Comparison of ENCODE assay signal across 8 mouse cellular contexts in genomic region chr10:62231395-62231732, GRCm38 (mm10). TPM values are rescaled to one million over a fixed set of nuclear protein-coding genes. Genes with fewer than 3 reads are reported as not detected.
DNase-seq lines count a peak whose midpoint lies in the region; ATAC-seq and TF ChIP-seq lines count a peak whose summit lies in the region.

No protein-coding gene starts in this region.

- H3ac ChIP-seq in myocyte (ENCODE audit: control insufficient read depth, insufficient read length) = no peak overlapping the region

- H3K4me1 ChIP-seq in kidney, embryonic 16.5 days (ENCODE audit: insufficient read depth, low read length) = peaks cover 28% of the 10 kb centered on the region
- no peaks in the 10 kb centered on the region for H3K4me1 ChIP-seq in embryonic facial prominence, embryonic 11.5 days (ENCODE audit: control insufficient read depth, insufficient read depth, low read length)
- peaks cover 7% of the 10 kb centered on the region; the same call in 1 of the 2 replicates for H3K4me1 ChIP-seq in hindbrain, postnatal 0 days (ENCODE audit: insufficient read depth, low read length)

- DNase-seq in kidney, postnatal 14 days = no peak
- no peak for DNase-seq in embryonic facial prominence, embryonic 11.5 days (ENCODE audit: low spot score)
- DNase-seq in hindbrain, postnatal 0 days (ENCODE audit: low spot score) = no peak
- DNase-seq in urinary bladder, adult 18-20 months (ENCODE audit: low spot score in 2 of 2) = no peak
- DNase-seq in kidney, adult 8-10 months = no peak

- ATAC-seq in kidney, embryonic 16.5 days (ENCODE audit: low FRiP score, low TSS enrichment) = no peak
- ATAC-seq in embryonic facial prominence, embryonic 11.5 days (replicated peaks; ENCODE audit: insufficient number of reproducible peaks, low FRiP score, low TSS enrichment, low read depth) = no peak; the same call in 1 of the 2 replicates
- no peak for ATAC-seq in hindbrain, postnatal 0 days
- ATAC-seq in CD4-positive, CD25-positive, alpha-beta regulatory T cell, adult 4 months = no peak

- peaks cover 3% of the 10 kb centered on the region for H3K79me2 ChIP-seq in myocyte (ENCODE audit: control insufficient read depth, insufficient read depth)

- TF ChIP-seq CTCF in hindbrain, postnatal 0 days (IDR thresholded peaks at IDR 0.05; ENCODE audit: low read depth) = no peak

- H3K9me3 ChIP-seq in kidney, embryonic 16.5 days (ENCODE audit: low read length) = no peaks in the 10 kb centered on the region
- H3K9me3 ChIP-seq in embryonic facial prominence, embryonic 11.5 days (replicated peaks; ENCODE audit: control insufficient read depth, low read length) = no peaks in the 10 kb centered on the region
- H3K9me3 ChIP-seq in hindbrain, postnatal 0 days (ENCODE audit: low read length) = no peaks in the 10 kb centered on the region

- H3K9ac ChIP-seq in kidney, embryonic 16.5 days (replicated peaks; ENCODE audit: low read length) = no peak overlapping the region
- 0 out of 2 replicates have a peak overlapping the region, but pooled peaks have one; percentile 4 for H3K9ac ChIP-seq in embryonic facial prominence, embryonic 11.5 days (replicated peaks; ENCODE audit: low read length)
- H3K9ac ChIP-seq in hindbrain, postnatal 0 days (replicated peaks; ENCODE audit: low read length) = no peak overlapping the region

- H3K27me3 ChIP-seq in kidney, embryonic 16.5 days (ENCODE audit: insufficient read depth, low read length) = no peaks in the 10 kb centered on the region
- H3K27me3 ChIP-seq in embryonic facial prominence, embryonic 11.5 days (ENCODE audit: control insufficient read depth, insufficient read depth, low read length) = no peaks in the 10 kb centered on the region; the same call in 1 of the 2 replicates
- no peaks in the 10 kb centered on the region for H3K27me3 ChIP-seq in hindbrain, postnatal 0 days (ENCODE audit: insufficient read depth, low read length)
- no peaks in the 10 kb centered on the region for H3K27me3 ChIP-seq in myocyte (ENCODE audit: control insufficient read depth, insufficient read depth, insufficient read length)

- WGBS in kidney, embryonic 16.5 days = 3% methylated on average over 13 of the region's 13 CpGs
- WGBS in embryonic facial prominence, embryonic 11.5 days = 3% methylated on average over 13 of the region's 13 CpGs
- WGBS in hindbrain, postnatal 0 days = 2% methylated on average over 13 of the region's 13 CpGs

- H3K4me2 ChIP-seq in kidney, embryonic 16.5 days (replicated peaks; ENCODE audit: low read depth, low read length) = peak overlapping the region; percentile 65
- H3K4me2 ChIP-seq in embryonic facial prominence, embryonic 11.5 days (ENCODE audit: low read depth, low read length) = peak overlapping the region; percentile 92
- H3K4me2 ChIP-seq in hindbrain, postnatal 0 days (ENCODE audit: low read depth, low read length) = peak overlapping the region; percentile 99
- peak overlapping the region; percentile 92 for H3K4me2 ChIP-seq in myocyte (ENCODE audit: low read depth)

- TF ChIP-seq POLR2A in myocyte (IDR thresholded peaks at IDR 0.05; ENCODE audit: insufficient read length, low read depth) = no peak

- H3K36me3 ChIP-seq in kidney, embryonic 16.5 days (ENCODE audit: insufficient read depth, low read length) = no peaks in the 10 kb centered on the region
- H3K36me3 ChIP-seq in embryonic facial prominence, embryonic 11.5 days (replicated peaks; ENCODE audit: control insufficient read depth, insufficient read depth, low read depth, low read length) = no peaks in the 10 kb centered on the region
- no peaks in the 10 kb centered on the region for H3K36me3 ChIP-seq in hindbrain, postnatal 0 days (ENCODE audit: insufficient read depth, low read length)
- no peaks in the 10 kb centered on the region for H3K36me3 ChIP-seq in myocyte (ENCODE audit: control insufficient read depth, insufficient read depth)

- no peak overlapping the region for H3K27ac ChIP-seq in kidney, embryonic 16.5 days (ENCODE audit: low read length)
- H3K27ac ChIP-seq in embryonic facial prominence, embryonic 11.5 days (replicated peaks; ENCODE audit: low read depth, low read length) = no peak overlapping the region
- H3K27ac ChIP-seq in hindbrain, postnatal 0 days = no peak overlapping the region

- peak overlapping the region; percentile 61 for H3K4me3 ChIP-seq in kidney, embryonic 16.5 days (ENCODE audit: low read length)
- peak overlapping the region; percentile 64 for H3K4me3 ChIP-seq in embryonic facial prominence, embryonic 11.5 days (ENCODE audit: low read depth, low read length)
- H3K4me3 ChIP-seq in hindbrain, postnatal 0 days (ENCODE audit: low read length) = peak overlapping the region; percentile 62
- peak overlapping the region; percentile 42 for H3K4me3 ChIP-seq in myocyte

TF ChIP-seq in myocyte, 11 proteins besides CTCF, POLR2A, EP300 and RAD21:
- no peak for TF ChIP-seq MAX (IDR thresholded peaks at IDR 0.05; ENCODE audit: low read depth)
- TF ChIP-seq TCF12 (IDR thresholded peaks at IDR 0.05; ENCODE audit: insufficient read depth, poor library complexity, severe bottlenecking) = no peak
- no peak for TF ChIP-seq SRF (IDR thresholded peaks at IDR 0.05; ENCODE audit: control insufficient read depth, insufficient read length, low read depth)
- TF ChIP-seq MYOD1 (IDR thresholded peaks at IDR 0.05; ENCODE audit: control insufficient read depth in 1 of 3, insufficient read length in 2 of 3, low read depth in 2 of 3) = no peak
- TF ChIP-seq E2F4 (IDR thresholded peaks at IDR 0.05; ENCODE audit: insufficient read depth) = no peak
- no peak for TF ChIP-seq TCF3 (IDR thresholded peaks at IDR 0.05; ENCODE audit: insufficient read length, low read depth)
- TF ChIP-seq USF1 (IDR thresholded peaks at IDR 0.05; ENCODE audit: low read depth) = no peak
- no peak for TF ChIP-seq MYOG (IDR thresholded peaks at IDR 0.05; ENCODE audit: control insufficient read depth in 1 of 3, insufficient read depth in 1 of 3, insufficient read length in 2 of 3, low read depth in 2 of 3)
- no peak for TF ChIP-seq CEBPB (IDR thresholded peaks at IDR 0.05; ENCODE audit: insufficient read depth, poor library complexity, severe bottlenecking)
- no peak for TF ChIP-seq POLR2AphosphoS2 (IDR thresholded peaks at IDR 0.05; ENCODE audit: insufficient read length, low read depth)
- TF ChIP-seq REST (IDR thresholded peaks at IDR 0.05; ENCODE audit: insufficient read depth, insufficient read length) = no peak

RNA-seq across cellular contexts. Expression of gene Tspan15, which starts 0.3 kb away (rescaled TPM):
- polyA plus RNA-seq in kidney, embryonic 16.5 days (2015; fragmentation: Nextera tagmentation; extraction: Ambion mirVana) = 69.5 and 78.7 TPM in 2 replicates
- polyA plus RNA-seq in embryonic facial prominence, embryonic 11.5 days (2014; fragmentation: Nextera tagmentation; extraction: Ambion mirVana) = 12.2 and 13.3 TPM in 2 replicates
- total RNA-seq in hindbrain, postnatal 0 days (2014; rRNA removed) = 30.8 and 38.3 TPM in 2 replicates
- 20.4 and 21.4 TPM in 2 replicates for polyA plus RNA-seq in hindbrain, postnatal 0 days (2015; fragmentation: Nextera tagmentation; extraction: Ambion mirVana)
- polyA plus RNA-seq in myocyte (2012; fragmentation: generic; extraction: Trizol) = 18.7 TPM
- under 1 TPM; 0.16 to 0.17 TPM for polyA plus RNA-seq in CD4-positive, CD25-positive, alpha-beta regulatory T cell, adult 4 months (2017; shearing (Covaris generic))

RNA-seq across cellular contexts. Expression of gene Tacr2, which starts 20.9 kb away (rescaled TPM):
- 0.15 and 0.22 TPM in 2 replicates for polyA plus RNA-seq in kidney, embryonic 16.5 days (2015; fragmentation: Nextera tagmentation; extraction: Ambion mirVana)
- not detected in 2 replicates for polyA plus RNA-seq in embryonic facial prominence, embryonic 11.5 days (2014; fragmentation: Nextera tagmentation; extraction: Ambion mirVana)
- total RNA-seq in hindbrain, postnatal 0 days (2014; rRNA removed) = not detected in 2 replicates
- polyA plus RNA-seq in hindbrain, postnatal 0 days (2015; fragmentation: Nextera tagmentation; extraction: Ambion mirVana) = 0.08 TPM in 2 replicates
- polyA plus RNA-seq in myocyte (2012; fragmentation: generic; extraction: Trizol) = 0.05 TPM
- polyA plus RNA-seq in CD4-positive, CD25-positive, alpha-beta regulatory T cell, adult 4 months (2017; shearing (Covaris generic)) = not detected

Comparison
In these comparisons a context has a peak if more than half of its experiments do, and no peak if none do; other contexts are left out.
1. RNA of gene Tspan15, which starts 0.3 kb away (polyA plus RNA-seq): 69.5 to 78.7 TPM in kidney, embryonic 16.5 days, 20.4 to 21.4 TPM in hindbrain, postnatal 0 days, 18.7 TPM in myocyte (single experiment) and 12.2 to 13.3 TPM in embryonic facial prominence, embryonic 11.5 days; 0.16 to 0.17 TPM in CD4-positive, CD25-positive, alpha-beta regulatory T cell, adult 4 months; every median in the first group is over 10 times any median in the second.
2. Peak in every context shown above with its lines, with median percentiles within 50 percentile points of each other: H3K4me2 ChIP-seq and H3K4me3 ChIP-seq.